Mouse (Mus musculus) cortical plate, adult 2 months (tissue): ENCODE data around the gene Ubr7.
A peak's percentile ranks its signal among the peaks of the same experiment; 100 is the strongest.

ENCODE experiments used
- CTCF ChIP-seq: fragments of 200-500 bp; IDR thresholded peaks from 2 replicates; pipeline ENCODE4 v1.5.1; 2011; ENCODE audit warnings: mild to moderate bottlenecking, control low read depth, low read length; ENCODE audit not compliant: insufficient read depth; ENCODE audit errors: extremely low read depth
- POLR2A ChIP-seq: fragments of 200-500 bp; IDR thresholded peaks from 2 replicates; pipeline ENCODE4 v1.6.1; 2011; ENCODE audit warnings: mild to moderate bottlenecking, low read length, control low read depth; ENCODE audit not compliant: insufficient read depth; ENCODE audit errors: extremely low read depth

GRCm38 (mm10) chr12:102740285-102740684 lies 17.5 kb upstream of the Ubr7 start:
- peak; percentile 34; the same call in 1 of the 2 replicates for TF ChIP-seq CTCF
- TF ChIP-seq POLR2A = no peak
